ENCODE assay signal across 7 mouse cellular contexts in the genomic region with DNA sequence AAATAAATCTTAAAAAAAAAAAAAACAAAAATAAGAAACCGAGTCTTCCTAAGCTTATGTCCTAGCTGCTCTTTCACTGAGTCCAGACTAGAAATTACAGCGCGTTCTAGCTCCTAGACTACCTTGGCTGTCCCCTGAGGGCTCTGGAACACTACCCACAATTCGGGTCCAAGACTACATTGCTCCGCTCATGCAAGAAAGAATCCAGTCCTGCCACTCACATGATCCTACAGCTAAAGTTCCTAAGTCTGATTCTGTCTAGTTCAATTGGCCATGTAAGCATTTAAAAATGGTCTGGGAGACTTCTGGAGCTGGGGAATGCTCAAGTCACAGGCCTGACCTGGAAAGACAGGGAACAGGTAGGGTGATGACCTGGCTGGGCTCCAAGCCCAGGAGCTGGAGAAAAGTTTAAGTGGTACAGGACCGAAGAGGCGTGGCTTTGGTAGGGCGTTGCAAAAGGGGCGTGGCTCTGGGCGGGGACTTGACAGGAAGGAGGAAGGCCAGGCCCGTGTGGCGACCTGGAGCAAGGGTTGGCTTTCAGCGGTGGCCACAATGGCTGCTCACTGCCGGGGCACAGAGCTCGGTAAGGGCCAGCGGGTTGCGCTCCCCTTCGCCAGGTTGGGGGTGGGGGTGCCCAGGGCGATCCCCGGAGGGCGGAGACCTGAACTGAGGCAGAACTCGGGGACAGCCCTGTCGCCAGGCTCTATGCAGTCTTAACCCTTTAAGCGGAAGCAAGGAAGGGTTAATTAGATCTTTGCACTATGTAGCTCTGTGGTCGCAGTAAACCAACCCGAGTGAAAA. TPM values are rescaled to one million over a fixed set of nuclear protein-coding genes. Genes with fewer than 3 reads are reported as not detected.
DNase-seq lines count a peak whose midpoint lies in the region; ATAC-seq and TF ChIP-seq lines count a peak whose summit lies in the region.

A gene (plus strand): TSS at position 491 of the 801 bp plus-strand sequence.

- no peak for TF ChIP-seq CTCF in hindbrain, postnatal 0 days (IDR thresholded peaks at IDR 0.05; ENCODE audit: low read depth)

- WGBS in hindbrain, postnatal 0 days, result 10% methylated on average over 26 of the region's 26 CpGs
- 11% methylated on average over 26 of the region's 26 CpGs for WGBS in midbrain, embryonic 10.5 days

- peak; percentile 54 to 63 for DNase-seq in cerebellum, postnatal 36 days
- peak; percentile 70 to 72 for DNase-seq in gastrocnemius, adult 8-10 months (ENCODE audit: low spot score in 2 of 2)
- peak; percentile 76 for DNase-seq in hindbrain, postnatal 0 days (ENCODE audit: low spot score)
- DNase-seq in left cerebral cortex, postnatal 36 days (ENCODE audit: low spot score in 2 of 2), result peak; percentile 29 to 46
- DNase-seq in midbrain, embryonic 10.5 days (ENCODE audit: low spot score), result peak; percentile 90
- peak; percentile 63 for DNase-seq in skeletal muscle tissue, adult 2 months (ENCODE audit: low read depth, low spot score)

- no peaks in the 10 kb centered on the region for H3K27me3 ChIP-seq in hindbrain, postnatal 0 days (ENCODE audit: insufficient read depth, low read length)
- no peaks in the 10 kb centered on the region for H3K27me3 ChIP-seq in midbrain, embryonic 10.5 days (ENCODE audit: low read depth, poor library complexity, severe bottlenecking)

- peak; percentile 91 for ATAC-seq in activated CD4-positive, CD25-positive, alpha-beta regulatory T cell, adult 4 months
- ATAC-seq in hindbrain, postnatal 0 days, result peak; percentile 87

- intact Hi-C loops in left cerebral cortex, postnatal 36 days (cut with DNase I), result no loop called here

- H3K4me2 ChIP-seq in hindbrain, postnatal 0 days (ENCODE audit: low read depth, low read length), result peak within 1 kb of the TSS; percentile 86

- peak within 1 kb of the TSS; percentile 59 for H3K4me3 ChIP-seq in hindbrain, postnatal 0 days (ENCODE audit: low read length)
- H3K4me3 ChIP-seq in midbrain, embryonic 10.5 days, result peak within 1 kb of the TSS; percentile 81

- H3K27ac ChIP-seq in hindbrain, postnatal 0 days, result no peak within 1 kb of the TSS
- H3K27ac ChIP-seq in midbrain, embryonic 10.5 days (replicated peaks), result peak within 1 kb of the TSS; percentile 91

- peaks cover 12% of the 10 kb centered on the region for H3K36me3 ChIP-seq in hindbrain, postnatal 0 days (ENCODE audit: insufficient read depth, low read length)
- H3K36me3 ChIP-seq in midbrain, embryonic 10.5 days, result peaks cover 33% of the 10 kb centered on the region

- H3K9ac ChIP-seq in hindbrain, postnatal 0 days (replicated peaks; ENCODE audit: low read length), result peak within 1 kb of the TSS; percentile 51

- no peaks in the 10 kb centered on the region for H3K9me3 ChIP-seq in hindbrain, postnatal 0 days (ENCODE audit: low read length)
- H3K9me3 ChIP-seq in midbrain, embryonic 10.5 days (replicated peaks), result no peaks in the 10 kb centered on the region

- no peaks in the 10 kb centered on the region for H3K4me1 ChIP-seq in hindbrain, postnatal 0 days (ENCODE audit: insufficient read depth, low read length)
- H3K4me1 ChIP-seq in midbrain, embryonic 10.5 days, result peaks cover 16% of the 10 kb centered on the region

RNA-seq across cellular contexts. Expression of the gene that starts here (rescaled TPM):
- 100 to 1,000 TPM in 1 of 2 experiments, 10 to 100 TPM in 1; 94.1 to 113 TPM for polyA plus RNA-seq in activated CD4-positive, CD25-positive, alpha-beta regulatory T cell, adult 4 months (2017; shearing (Covaris generic))
- 10 to 100 TPM in 1 of 4 experiments, 1 to 10 TPM in 3; 6.7 to 10.7 (median 8.3) TPM for total RNA-seq in gastrocnemius, adult 8-10 months (2022)
- total RNA-seq in hindbrain, postnatal 0 days (2014; rRNA removed), result 9.1 and 12.1 TPM in 2 replicates
- polyA plus RNA-seq in hindbrain, postnatal 0 days (2015; fragmentation: Nextera tagmentation; extraction: Ambion mirVana), result 17.9 and 19.4 TPM in 2 replicates
- total RNA-seq in left cerebral cortex, postnatal 36 days (2021), result 1 to 10 TPM; 3.6 to 4.4 TPM
- 59.6 and 68.0 TPM in 2 replicates for polyA plus RNA-seq in midbrain, embryonic 10.5 days (2016; fragmentation: Nextera tagmentation; extraction: Ambion mirVana)

Comparison
In these comparisons a context has a peak if more than half of its experiments do, and no peak if none do; other contexts are left out.
1. DNase-seq: peak in every context shown above with its lines; median percentile 90 in midbrain, embryonic 10.5 days; 76 in hindbrain, postnatal 0 days; 71 in gastrocnemius, adult 8-10 months; 63 in skeletal muscle tissue, adult 2 months; 58 in cerebellum, postnatal 36 days; 38 in left cerebral cortex, postnatal 36 days.